Mouse (Mus musculus) spleen, adult 2 months (tissue): ENCODE data around the gene Tns1.

Source experiments
- CTCF ChIP-seq: fragments of 200-500 bp; IDR thresholded peaks from 2 replicates; pipeline ENCODE4 v1.5.1; 2011; ENCODE audit warnings: mild to moderate bottlenecking, inconsistent platforms; ENCODE audit not compliant: insufficient read depth, insufficient read length, insufficient replicate concordance; ENCODE audit errors: extremely low read depth
- POLR2A ChIP-seq: fragments of 200-500 bp; IDR thresholded peaks from 2 replicates; pipeline ENCODE4 v1.6.1; 2011; ENCODE audit warnings: low read depth, low read length, inconsistent platforms

DNA sequence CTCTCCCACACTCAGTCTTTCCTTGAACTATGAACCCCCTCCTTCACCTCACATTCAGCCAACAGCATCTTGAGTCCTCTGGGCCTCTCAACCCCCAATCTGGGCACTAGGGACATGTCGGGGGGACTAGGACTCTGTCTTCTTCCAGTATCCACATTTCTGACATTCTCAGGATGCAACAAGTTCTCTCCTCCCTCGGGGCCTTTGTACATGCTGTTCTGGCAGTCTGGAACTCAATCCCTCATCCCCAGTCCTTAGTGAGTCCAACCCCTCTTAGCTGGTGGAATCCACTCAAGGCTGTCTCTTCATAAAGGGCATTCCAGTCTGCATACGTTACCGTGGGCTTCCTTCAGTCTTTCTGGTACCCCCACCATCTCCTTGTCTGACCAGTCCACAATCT, 53.5 kb downstream of the Tns1 start:
- no peak for TF ChIP-seq CTCF
- TF ChIP-seq POLR2A: no peak
